23 mouse cellular contexts compared by ENCODE assay signal in the genomic region with DNA sequence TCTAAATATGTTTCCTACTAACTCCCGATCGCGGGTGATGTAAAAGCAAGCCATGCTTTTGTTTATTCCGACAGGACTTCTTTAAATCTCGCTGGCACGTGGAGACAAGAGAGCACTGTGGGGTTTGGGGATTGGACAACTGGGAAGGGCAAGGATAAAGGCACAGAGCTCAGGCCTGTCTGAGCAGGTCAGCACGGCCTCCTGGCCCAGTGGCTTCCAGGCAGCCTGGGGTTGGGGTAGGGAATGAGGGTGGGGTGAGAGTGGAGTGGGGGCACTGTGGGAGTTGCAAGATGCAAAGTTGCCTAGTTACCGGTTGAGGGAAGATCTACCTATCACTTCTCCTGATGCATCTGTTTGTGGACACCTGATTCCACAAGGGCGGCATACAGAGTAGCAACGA.
DNase-seq lines count a peak whose midpoint lies in the region; ATAC-seq and TF ChIP-seq lines count a peak whose summit lies in the region.
"Had no signal": no experiment of that assay in that cellular context is flagged by ENCODE, and none has a peak within 500 bp of the region (broad histone marks: within the 10 kb centered on the region; RNA-seq: fewer than 3 reads in every experiment).

No protein-coding gene starts in this region.

- 81% methylated on average over 10 of the region's 10 CpGs for WGBS in forebrain, embryonic 16.5 days
- 81% methylated on average over 10 of the region's 10 CpGs for WGBS in forebrain, postnatal 0 days
- WGBS in lung, embryonic 14.5 days, result 69% methylated on average over 10 of the region's 10 CpGs
- 76% methylated on average over 10 of the region's 10 CpGs for WGBS in hindbrain, postnatal 0 days
- 77% methylated on average over 10 of the region's 10 CpGs for WGBS in neural tube, embryonic 13.5 days

- no peak for DNase-seq in forebrain, postnatal 0 days
- no peak for DNase-seq in lung, embryonic 14.5 days
- DNase-seq in lung, postnatal 4 days, result no peak
- DNase-seq in hindbrain, postnatal 0 days (ENCODE audit: low spot score), result no peak
- DNase-seq in retina, postnatal 1 day, result no peak
- DNase-seq: adrenal gland, postnatal 25 days; cerebellum, adult 11-12 months; cerebellum, adult 9-11 months; embryo, embryonic 11 days; heart, adult 2 months; kidney, adult 18-20 months; kidney, postnatal 4 days; lung, postnatal 36 days; right cerebral cortex, postnatal 14 days; thymus, postnatal 4 days had no signal

- H3K36me3 ChIP-seq in forebrain, embryonic 16.5 days (ENCODE audit: control insufficient read depth, insufficient read depth), result no peaks in the 10 kb centered on the region
- no peaks in the 10 kb centered on the region for H3K36me3 ChIP-seq in forebrain, postnatal 0 days (ENCODE audit: insufficient read depth)
- peaks cover 5% of the 10 kb centered on the region; the same call in 1 of the 2 replicates for H3K36me3 ChIP-seq in lung, embryonic 14.5 days (ENCODE audit: insufficient read depth)
- H3K36me3 ChIP-seq in hindbrain, postnatal 0 days (ENCODE audit: insufficient read depth, low read length), result no peaks in the 10 kb centered on the region
- H3K36me3 ChIP-seq in neural tube, embryonic 13.5 days, result peaks cover 19% of the 10 kb centered on the region

- no peak overlapping the region for H3K4me3 ChIP-seq in forebrain, embryonic 16.5 days (replicated peaks; ENCODE audit: low read length)
- H3K4me3 ChIP-seq in forebrain, postnatal 0 days (ENCODE audit: low read depth, low read length), result no peak overlapping the region
- H3K4me3 ChIP-seq in lung, embryonic 14.5 days (ENCODE audit: low read depth, low read length), result no peak overlapping the region
- H3K4me3 ChIP-seq in hindbrain, postnatal 0 days (ENCODE audit: low read length), result no peak overlapping the region
- H3K4me3 ChIP-seq in neural tube, embryonic 13.5 days, result no peak overlapping the region
- H3K4me3 ChIP-seq: embryonic facial prominence, embryonic 12.5 days; heart, adult 2 months; heart, embryonic 12.5 days; limb, embryonic 13.5 days; megakaryocyte, embryonic 14.5 days had no signal

- ATAC-seq in forebrain, embryonic 16.5 days, result 0 out of 2 replicates have a peak, but pooled peaks have one; percentile 20
- no peak for ATAC-seq in forebrain, postnatal 0 days
- ATAC-seq in lung, embryonic 14.5 days (ENCODE audit: insufficient read depth), result 0 out of 2 replicates have a peak, but pooled peaks have one; percentile 24
- ATAC-seq in hindbrain, postnatal 0 days, result peak; percentile 50
- no peak for ATAC-seq in neural tube, embryonic 13.5 days (ENCODE audit: low read depth)
- ATAC-seq: CD4-positive, CD25-positive, alpha-beta regulatory T cell, adult 4 months had no signal

- 0 out of 2 replicates have a peak, but pooled peaks cover 3% of the 10 kb centered on the region for H3K4me1 ChIP-seq in forebrain, embryonic 16.5 days (replicated peaks; ENCODE audit: control insufficient read depth, insufficient read depth, low read length)
- no peaks in the 10 kb centered on the region for H3K4me1 ChIP-seq in forebrain, postnatal 0 days (ENCODE audit: insufficient read depth)
- no peaks in the 10 kb centered on the region for H3K4me1 ChIP-seq in lung, embryonic 14.5 days (ENCODE audit: insufficient read depth)
- H3K4me1 ChIP-seq in hindbrain, postnatal 0 days (ENCODE audit: insufficient read depth, low read length), result no peaks in the 10 kb centered on the region
- peaks cover 20% of the 10 kb centered on the region; the same call in 1 of the 2 replicates for H3K4me1 ChIP-seq in neural tube, embryonic 13.5 days (replicated peaks)

- H3K9ac ChIP-seq in forebrain, embryonic 16.5 days (replicated peaks; ENCODE audit: low read depth, low read length), result no peak overlapping the region
- H3K9ac ChIP-seq in forebrain, postnatal 0 days, result no peak overlapping the region
- H3K9ac ChIP-seq in lung, embryonic 14.5 days, result no peak overlapping the region
- H3K9ac ChIP-seq in hindbrain, postnatal 0 days (replicated peaks; ENCODE audit: low read length), result no peak overlapping the region
- no peak overlapping the region for H3K9ac ChIP-seq in neural tube, embryonic 13.5 days
- H3K9ac ChIP-seq: embryonic facial prominence, embryonic 12.5 days; heart, embryonic 12.5 days; limb, embryonic 13.5 days had no signal

- no peak overlapping the region for H3K27ac ChIP-seq in forebrain, embryonic 16.5 days (ENCODE audit: low read length)
- no peak overlapping the region for H3K27ac ChIP-seq in forebrain, postnatal 0 days (ENCODE audit: low read depth, low read length)
- H3K27ac ChIP-seq in lung, embryonic 14.5 days (ENCODE audit: low read depth), result no peak overlapping the region
- H3K27ac ChIP-seq in hindbrain, postnatal 0 days, result no peak overlapping the region
- H3K27ac ChIP-seq in neural tube, embryonic 13.5 days (replicated peaks), result 0 out of 2 replicates have a peak overlapping the region, but pooled peaks have one; percentile 3
- H3K27ac ChIP-seq: embryonic facial prominence, embryonic 12.5 days; heart, adult 2 months; limb, embryonic 13.5 days had no signal

- no peak overlapping the region for H3K4me2 ChIP-seq in forebrain, embryonic 16.5 days (ENCODE audit: low read length)
- H3K4me2 ChIP-seq in forebrain, postnatal 0 days (ENCODE audit: low read depth), result no peak overlapping the region
- no peak overlapping the region for H3K4me2 ChIP-seq in lung, embryonic 14.5 days
- no peak overlapping the region for H3K4me2 ChIP-seq in hindbrain, postnatal 0 days (ENCODE audit: low read depth, low read length)
- H3K4me2 ChIP-seq in neural tube, embryonic 13.5 days, result no peak overlapping the region
- H3K4me2 ChIP-seq: embryonic facial prominence, embryonic 12.5 days; heart, embryonic 12.5 days; limb, embryonic 13.5 days; liver, embryonic 11.5 days had no signal

- H3K27me3 ChIP-seq in forebrain, embryonic 16.5 days (replicated peaks; ENCODE audit: control insufficient read depth, insufficient read depth, low read length), result no peaks in the 10 kb centered on the region
- H3K27me3 ChIP-seq in forebrain, postnatal 0 days (ENCODE audit: insufficient read depth, low read length), result no peaks in the 10 kb centered on the region
- H3K27me3 ChIP-seq in lung, embryonic 14.5 days (ENCODE audit: insufficient read depth, low read length), result no peaks in the 10 kb centered on the region
- H3K27me3 ChIP-seq in hindbrain, postnatal 0 days (ENCODE audit: insufficient read depth, low read length), result no peaks in the 10 kb centered on the region
- H3K27me3 ChIP-seq in neural tube, embryonic 13.5 days, result no peaks in the 10 kb centered on the region
- H3K27me3 ChIP-seq: embryonic facial prominence, embryonic 12.5 days; heart, embryonic 12.5 days; limb, embryonic 13.5 days; megakaryocyte, embryonic 14.5 days had no signal

- no peaks in the 10 kb centered on the region for H3K9me3 ChIP-seq in forebrain, embryonic 16.5 days (ENCODE audit: control insufficient read depth, low read length)
- no peaks in the 10 kb centered on the region for H3K9me3 ChIP-seq in forebrain, postnatal 0 days (ENCODE audit: low read length)
- no peaks in the 10 kb centered on the region for H3K9me3 ChIP-seq in lung, embryonic 14.5 days (ENCODE audit: low read depth, low read length)
- H3K9me3 ChIP-seq in hindbrain, postnatal 0 days (ENCODE audit: low read length), result no peaks in the 10 kb centered on the region
- no peaks in the 10 kb centered on the region for H3K9me3 ChIP-seq in neural tube, embryonic 13.5 days
- H3K9me3 ChIP-seq: embryonic facial prominence, embryonic 12.5 days; heart, embryonic 12.5 days; megakaryocyte, embryonic 14.5 days had no signal

- no peak for TF ChIP-seq CTCF in forebrain, postnatal 0 days (IDR thresholded peaks at IDR 0.05; ENCODE audit: low read depth)
- no peak for TF ChIP-seq CTCF in lung, embryonic 14.5 days (IDR thresholded peaks at IDR 0.05; ENCODE audit: low read depth)
- no peak for TF ChIP-seq CTCF in hindbrain, postnatal 0 days (IDR thresholded peaks at IDR 0.05; ENCODE audit: low read depth)

Comparison
In these comparisons a context has a peak if more than half of its experiments do, and no peak if none do; other contexts are left out.
1. ATAC-seq: peak in forebrain, embryonic 16.5 days (single experiment), lung, embryonic 14.5 days (single experiment) and hindbrain, postnatal 0 days (single experiment); none in forebrain, postnatal 0 days (single experiment) and neural tube, embryonic 13.5 days (single experiment).